Mouse (Mus musculus) hindbrain, embryonic 11.5 days (tissue): ENCODE results near the gene Cacna1i. TPM values are rescaled to one million over a fixed set of nuclear protein-coding genes. Genes with fewer than 3 reads are reported as not detected.

ENCODE experiments used
- ATAC-seq: fragments of 200-750 bp; cut with Nextera tagmentation; 2 replicates; pipeline ENCODE4 v1.8.0; 2017; ENCODE audit warnings: mild to moderate bottlenecking, moderate TSS enrichment, moderate library complexity; ENCODE audit not compliant: low FRiP score
- DNase-seq: peaks from one replicate; pipeline ENCODE4 v3.0.0-alpha.2; 2015; ENCODE audit warnings: low spot score
- H3K27ac ChIP-seq: fragments of 300-500 bp; sonication (generic); 2 replicates; pipeline ENCODE4 v1.5.1; 2014; ENCODE audit warnings: mild to moderate bottlenecking, low read depth, low read length
- H3K27me3 ChIP-seq: fragments of 300-500 bp; sonication (generic); 2 replicates; pipeline ENCODE4 v1.6.1; 2014; ENCODE audit warnings: mild to moderate bottlenecking, low read length, moderate library complexity, mixed read lengths; ENCODE audit not compliant: control insufficient read depth, insufficient read depth
- H3K36me3 ChIP-seq: fragments of 300-500 bp; sonication (generic); 2 replicates; pipeline ENCODE4 v1.6.1; 2014; ENCODE audit warnings: mild to moderate bottlenecking, low read length, moderate library complexity, mixed read lengths; ENCODE audit not compliant: control insufficient read depth, insufficient read depth
- H3K4me1 ChIP-seq: fragments of 300-500 bp; sonication (generic); replicated peaks from 2 replicates; pipeline ENCODE4 v1.6.1; 2014; ENCODE audit warnings: low read length, mixed read lengths; ENCODE audit not compliant: control insufficient read depth, insufficient read depth
- H3K4me2 ChIP-seq: fragments of 300-500 bp; sonication (generic); replicated peaks from 2 replicates; pipeline ENCODE4 v1.6.1; 2014; ENCODE audit warnings: mild to moderate bottlenecking, low read depth, low read length
- H3K4me3 ChIP-seq: fragments of 300-500 bp; sonication (generic); 2 replicates; pipeline ENCODE4 v1.5.1; 2014; ENCODE audit warnings: low read depth, low read length
- H3K9ac ChIP-seq: fragments of 300-500 bp; sonication (generic); 2 replicates; pipeline ENCODE4 v1.6.1; 2014; ENCODE audit warnings: low read depth, low read length
- H3K9me3 ChIP-seq: fragments of 300-500 bp; sonication (generic); 2 replicates; pipeline ENCODE4 v1.6.1; 2016; ENCODE audit warnings: low read length; ENCODE audit not compliant: control insufficient read depth
- WGBS: fragments of 180-500 bp; shearing (Covaris S2); extraction: QIAGEN DNeasy Blood & Tissue Kit; methylation state at CpG from one replicate; pipeline ENCODE4 v1.1.7; 2014; 5-methylcytosine and 5-hydroxymethylcytosine counted together
- polyA plus RNA-seq: library from polyadenylated mRNA; unstranded; fragments of >200 nt; fragmentation: Nextera tagmentation; extraction: Ambion mirVana; gene quantifications from 2 replicates; pipeline ENCODE4 v1.2.1, GENCODE M21; 2014

Gene Cacna1i
- polyA plus RNA-seq, 1 experiment from 2014 or later, result 0.74 TPM

DNA sequence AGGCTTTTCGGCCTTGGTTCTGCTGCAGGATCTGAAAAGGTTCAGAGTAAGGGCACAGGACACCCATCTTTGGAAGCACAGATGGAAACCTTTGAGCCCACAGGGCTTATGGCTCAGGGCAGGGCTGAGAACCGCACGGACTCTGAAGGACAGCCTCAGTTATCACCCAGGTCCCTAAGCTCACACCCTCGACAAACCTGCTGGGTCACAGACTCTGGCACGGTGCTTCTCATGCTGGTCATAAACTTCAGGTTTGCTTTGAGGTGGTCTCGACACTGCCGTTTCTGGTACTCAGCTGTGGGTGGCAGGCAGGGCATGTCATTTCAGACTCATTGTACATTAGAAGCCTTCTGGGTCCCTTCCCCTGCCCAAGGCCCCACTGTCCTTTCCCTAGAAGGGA lies 25.9 kb upstream of the Cacna1i start:
- no peak for ATAC-seq
- Histone ChIP-seq H3K27ac (no peak overlapping the region), H3K9me3 (no peaks in the 10 kb centered on the region), H3K9ac (no peak overlapping the region), H3K27me3 (no peaks in the 10 kb centered on the region), H3K4me2 (no peak overlapping the region), H3K4me3 (no peak overlapping the region), H3K36me3 (peaks cover 15% of the 10 kb centered on the region), H3K4me1 (peaks cover 11% of the 10 kb centered on the region; the same call in 1 of the 2 replicates)
- DNase-seq, result no peak
- 82% methylated on average over 7 of the region's 7 CpGs for WGBS

DNA sequence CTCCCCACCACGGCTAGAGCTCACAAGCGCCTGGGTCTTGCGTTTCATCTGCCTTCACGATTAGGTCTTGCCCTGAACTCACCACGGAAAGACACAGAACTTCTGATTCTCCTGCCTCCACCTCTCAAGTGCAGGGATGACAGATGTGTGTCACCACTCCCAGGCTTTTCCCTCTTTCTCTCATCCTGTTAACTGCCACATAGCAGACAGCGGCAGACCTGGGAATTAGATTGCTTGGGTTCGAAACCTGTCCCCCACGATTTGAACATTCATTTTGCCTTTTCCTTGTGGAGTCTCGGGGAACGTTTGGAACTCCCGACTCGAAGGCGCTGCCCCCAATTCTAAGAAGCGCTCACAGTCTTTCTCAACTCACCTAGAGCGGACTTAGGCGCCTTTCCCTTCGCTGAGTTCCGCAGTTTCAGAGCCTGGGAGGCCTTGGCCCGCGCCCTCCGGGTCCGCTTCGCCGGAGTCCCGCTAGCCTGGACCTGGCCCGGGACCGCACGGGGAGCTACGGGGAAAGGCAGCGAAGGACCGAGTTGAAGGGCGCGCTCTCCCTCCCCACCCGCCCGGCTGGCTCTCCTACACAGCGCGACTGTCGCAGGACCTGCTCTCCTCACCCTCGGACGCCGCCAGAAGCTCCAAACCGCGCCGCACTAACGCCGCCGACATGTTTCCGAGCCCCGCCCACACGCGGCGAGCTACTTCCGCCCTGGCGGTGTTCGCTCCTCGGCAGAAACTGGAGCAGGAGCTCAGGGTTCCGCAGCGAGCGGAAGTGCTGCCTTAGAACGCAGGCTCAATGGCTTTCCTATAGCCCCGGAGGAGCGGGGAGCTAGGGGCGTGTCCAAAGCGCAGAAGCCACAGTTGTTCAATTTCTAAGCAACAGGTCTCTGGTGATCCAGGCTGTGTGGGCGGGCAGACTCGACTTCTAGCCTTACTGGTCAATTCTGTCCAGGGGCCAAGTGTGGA lies 23.1 kb upstream of the Cacna1i start, which contains the start of gene Rps19bp1:
Gene Rps19bp1 (minus strand): TSS at position 706 of the 966 bp plus-strand sequence.
- DNase-seq, result peak; percentile 93
- H3K9ac ChIP-seq, result peak within 1 kb of the TSS; percentile 59
- ATAC-seq, result peak; percentile 86
- no peaks in the 10 kb centered on the region for H3K36me3 ChIP-seq
- peak within 1 kb of the TSS; percentile 67 for H3K4me3 ChIP-seq
- no peaks in the 10 kb centered on the region for H3K27me3 ChIP-seq
- H3K4me1 ChIP-seq, result 0 out of 2 replicates have a peak, but pooled peaks cover 3% of the 10 kb centered on the region
- 2% methylated on average over 66 of the region's 66 CpGs for WGBS
- H3K4me2 ChIP-seq, result peak within 1 kb of the TSS; percentile 32
- no peak within 1 kb of the TSS for H3K27ac ChIP-seq
- no peaks in the 10 kb centered on the region for H3K9me3 ChIP-seq

DNA sequence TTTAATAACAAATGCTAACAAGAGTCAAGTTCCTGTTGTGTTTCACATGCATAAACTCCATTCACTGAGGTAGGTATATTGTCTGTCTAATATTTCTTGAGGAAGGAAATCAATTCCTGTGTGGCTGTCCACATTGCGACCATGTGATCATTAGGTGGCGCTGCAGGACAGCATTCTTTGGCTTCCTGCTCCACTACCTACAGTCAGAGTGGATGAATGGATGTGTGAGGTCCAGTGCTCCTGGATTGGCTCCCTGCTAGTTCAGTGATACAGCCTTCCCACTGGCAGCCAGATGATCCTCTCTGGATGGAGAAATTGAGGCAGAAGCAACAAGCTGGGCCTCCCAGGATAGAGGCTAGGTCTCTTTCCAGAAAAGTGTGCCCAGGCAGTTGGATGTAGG lies 20.8 kb upstream of the Cacna1i start:
- 3% methylated on average over 2 of the region's 2 CpGs for WGBS
- Histone ChIP-seq H3K4me2 (no peak overlapping the region), H3K4me3 (no peak overlapping the region), H3K9ac (no peak overlapping the region), H3K36me3 (no peaks in the 10 kb centered on the region), H3K4me1 (0 out of 2 replicates have a peak, but pooled peaks cover 3% of the 10 kb centered on the region), H3K27me3 (no peaks in the 10 kb centered on the region), H3K9me3 (no peaks in the 10 kb centered on the region), H3K27ac (no peak overlapping the region)
- DNase-seq (peak; percentile 84), ATAC-seq (0 out of 2 replicates have a peak, but pooled peaks have one; percentile 17)

DNA sequence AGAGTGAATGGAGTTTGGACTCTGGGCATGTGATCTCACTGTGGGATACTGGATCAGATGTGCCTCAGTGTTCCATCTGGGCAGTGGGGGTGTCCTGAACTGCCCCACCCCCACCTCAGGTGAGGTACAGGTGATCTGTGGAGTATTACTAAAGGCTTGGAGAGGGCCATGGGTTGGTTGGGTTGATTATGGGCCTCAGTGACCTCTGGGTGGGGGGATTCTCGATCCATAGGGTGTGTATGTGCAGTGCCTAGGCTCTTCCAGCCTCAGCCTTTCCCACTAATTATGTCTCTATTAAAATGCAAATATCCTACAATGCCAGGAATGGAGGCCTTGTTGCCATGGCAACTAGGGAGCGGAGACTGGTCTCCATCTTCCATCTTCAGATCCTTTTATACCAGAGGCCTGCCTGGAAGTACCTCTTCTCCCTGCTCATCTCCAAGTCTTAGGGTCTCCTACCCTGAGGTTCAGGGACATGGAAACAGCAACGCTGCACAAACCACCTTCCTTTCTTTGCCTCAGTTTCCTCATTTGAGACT lies 15.1 kb upstream of the Cacna1i start:
- no peaks in the 10 kb centered on the region for H3K36me3 ChIP-seq
- H3K27me3 ChIP-seq, result no peaks in the 10 kb centered on the region
- H3K27ac ChIP-seq, result no peak overlapping the region
- no peak for ATAC-seq
- WGBS, result 55% methylated on average over 3 of the region's 3 CpGs
- H3K9ac ChIP-seq, result no peak overlapping the region
- no peaks in the 10 kb centered on the region for H3K4me1 ChIP-seq
- no peak overlapping the region for H3K4me2 ChIP-seq
- DNase-seq, result no peak
- no peaks in the 10 kb centered on the region for H3K9me3 ChIP-seq
- H3K4me3 ChIP-seq, result no peak overlapping the region

DNA sequence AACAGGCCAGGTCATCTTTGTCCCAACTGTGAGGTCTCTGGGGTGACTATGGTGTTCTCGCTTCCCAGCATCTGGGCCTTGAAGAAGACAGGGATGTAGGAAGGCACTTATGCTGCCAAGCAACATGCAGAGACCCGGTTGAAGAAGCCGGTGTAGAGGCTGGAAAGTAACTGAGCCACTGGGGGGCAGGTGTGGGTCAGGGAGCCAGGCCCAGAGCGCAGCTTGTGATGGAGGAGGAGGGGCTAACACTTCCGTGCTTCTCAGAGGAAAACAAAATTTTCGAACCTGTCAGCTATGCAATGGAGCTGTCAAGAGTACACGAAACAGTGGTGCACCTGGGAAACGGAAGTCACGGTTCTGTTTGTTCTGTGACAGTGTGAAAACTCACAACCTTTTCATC lies 9.9 kb upstream of the Cacna1i start:
- Histone ChIP-seq H3K27ac (no peak overlapping the region), H3K36me3 (no peaks in the 10 kb centered on the region), H3K4me2 (no peak overlapping the region), H3K4me3 (no peak overlapping the region), H3K27me3 (peaks cover 2% of the 10 kb centered on the region; the same call in 1 of the 2 replicates), H3K4me1 (peaks cover 5% of the 10 kb centered on the region; the same call in 1 of the 2 replicates), H3K9ac (no peak overlapping the region), H3K9me3 (no peaks in the 10 kb centered on the region)
- 48% methylated on average over 9 of the region's 9 CpGs for WGBS
- DNase-seq (no peak), ATAC-seq (no peak)

DNA sequence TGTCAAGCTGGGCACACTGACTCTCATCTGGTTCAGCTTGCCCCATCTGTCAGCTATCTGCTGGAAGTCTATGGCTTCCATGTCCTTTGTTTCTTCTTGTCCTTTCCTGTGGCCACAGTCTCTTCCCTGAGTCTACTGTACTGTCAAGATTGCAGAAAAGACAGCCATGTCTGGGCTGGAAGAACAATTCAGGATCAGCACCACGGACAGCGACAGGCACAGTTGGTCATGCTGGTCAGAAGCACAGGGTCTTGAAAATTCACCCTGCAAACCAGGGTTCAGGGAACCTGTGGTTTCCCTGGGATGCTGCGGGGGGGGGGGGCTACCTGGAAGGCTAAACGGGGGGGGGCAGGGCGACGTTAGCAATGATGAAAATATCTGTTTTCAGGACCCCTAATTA lies 9.4 kb upstream of the Cacna1i start:
- peak; percentile 84 for DNase-seq
- Histone ChIP-seq H3K9me3 (no peaks in the 10 kb centered on the region), H3K27ac (no peak overlapping the region), H3K4me1 (peaks cover 5% of the 10 kb centered on the region; the same call in 1 of the 2 replicates), H3K36me3 (no peaks in the 10 kb centered on the region), H3K4me3 (no peak overlapping the region), H3K9ac (no peak overlapping the region), H3K27me3 (peaks cover 2% of the 10 kb centered on the region; the same call in 1 of the 2 replicates), H3K4me2 (no peak overlapping the region)
- ATAC-seq, result no peak
- under 1% methylated on average over 6 of the region's 6 CpGs for WGBS

DNA sequence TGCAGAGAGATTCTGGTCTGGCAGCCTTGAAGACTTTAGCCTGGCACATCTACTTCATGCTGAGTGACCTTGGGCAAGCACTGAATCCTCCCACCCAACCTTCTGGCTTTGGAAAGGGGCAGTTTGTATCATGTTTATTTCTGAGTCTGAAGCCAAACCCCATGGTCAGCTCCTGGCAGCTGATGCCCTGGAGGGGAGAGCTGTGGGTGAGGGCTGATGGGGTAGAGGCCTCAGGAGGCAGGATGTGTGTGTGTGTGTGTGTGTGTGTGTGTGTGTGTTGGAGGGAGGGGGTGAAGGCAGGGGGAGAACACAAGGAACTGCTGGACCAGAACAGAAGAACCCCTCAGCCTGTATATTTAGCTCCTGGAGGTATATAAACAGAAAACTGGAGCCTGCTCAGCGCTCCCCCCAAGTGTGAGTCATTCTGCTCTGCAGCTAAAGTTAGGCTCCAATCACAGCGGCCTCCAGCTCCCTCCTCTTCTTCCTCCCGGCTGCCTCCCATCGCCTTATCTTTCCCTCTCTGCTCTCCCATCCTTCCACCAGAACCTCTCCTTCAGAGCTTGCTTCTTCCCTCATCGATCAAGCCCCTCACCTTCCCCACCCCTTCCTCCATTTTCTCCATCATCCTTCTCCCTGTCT lies 8.8 kb upstream of the Cacna1i start:
- Histone ChIP-seq H3K4me2 (no peak overlapping the region), H3K9me3 (no peaks in the 10 kb centered on the region), H3K9ac (no peak overlapping the region), H3K4me3 (no peak overlapping the region), H3K27me3 (peaks cover 2% of the 10 kb centered on the region; the same call in 1 of the 2 replicates), H3K27ac (no peak overlapping the region), H3K36me3 (no peaks in the 10 kb centered on the region), H3K4me1 (peaks cover 5% of the 10 kb centered on the region; the same call in 1 of the 2 replicates)
- no peak for ATAC-seq
- DNase-seq, result no peak
- WGBS, result 81% methylated on average over 4 of the region's 5 CpGs

DNA sequence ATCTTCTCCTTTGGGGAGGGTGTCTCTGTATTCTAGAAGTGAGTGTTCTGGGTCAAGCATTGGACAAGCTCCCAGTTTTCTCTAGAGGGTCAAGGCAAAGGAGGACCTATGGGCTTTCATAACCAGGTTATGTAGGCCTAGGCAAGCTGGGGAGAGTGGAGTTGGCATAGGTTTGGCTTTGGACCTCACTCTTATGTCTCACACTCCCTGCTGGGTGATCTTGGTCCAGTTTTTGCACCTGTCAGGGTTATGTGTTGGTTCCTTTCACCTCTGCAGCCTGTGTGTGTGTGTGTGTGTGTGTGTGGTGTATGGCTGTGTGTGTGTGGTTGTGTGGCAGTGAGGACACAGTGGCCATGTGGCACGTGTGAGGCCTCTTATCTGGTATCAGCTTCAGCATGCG lies 8.0 kb upstream of the Cacna1i start:
- peaks cover 2% of the 10 kb centered on the region; the same call in 1 of the 2 replicates for H3K27me3 ChIP-seq
- 87% methylated on average over 2 of the region's 2 CpGs for WGBS
- no peak overlapping the region for H3K4me2 ChIP-seq
- ATAC-seq, result no peak
- peaks cover 5% of the 10 kb centered on the region; the same call in 1 of the 2 replicates for H3K4me1 ChIP-seq
- no peak for DNase-seq
- H3K4me3 ChIP-seq, result no peak overlapping the region
- no peak overlapping the region for H3K9ac ChIP-seq
- no peaks in the 10 kb centered on the region for H3K9me3 ChIP-seq
- H3K27ac ChIP-seq, result no peak overlapping the region
- H3K36me3 ChIP-seq, result no peaks in the 10 kb centered on the region
